Mouse (Mus musculus) gonadal fat pad, adult 2 months (tissue): ENCODE data around the gene Borcs5. TPM values are rescaled to one million over a fixed set of nuclear protein-coding genes. Genes with fewer than 3 reads are reported as not detected.

ENCODE experiments used
- DNase-seq: peaks from one replicate; pipeline ENCODE4 v3.0.0-alpha.2; 2012; ENCODE audit warnings: low read depth
- polyA plus RNA-seq: library from polyadenylated mRNA; depleted of rRNA; stranded (reverse); fragments of >200 nt; gene quantifications from 2 replicates; pipeline ENCODE4 v1.2.3, GENCODE M21; 2012

Gene Borcs5
- polyA plus RNA-seq, 1 experiment: 16.8 TPM

- DNase-seq: peak; percentile 55
Observed at GRCm38 (mm10) chr6:134717886-134718667, 78.8 kb downstream of the Borcs5 start.

GRCm38 (mm10) chr6:134718668-134719065 is 79.4 kb downstream of the Borcs5 start:
- DNase-seq: no peak

GRCm38 (mm10) chr6:134719156-134719555 is 79.8 kb downstream of the Borcs5 start:
- DNase-seq: no peak

- DNase-seq: no peak
Observed at GRCm38 (mm10) chr6:134720150-134720549, 80.8 kb downstream of the Borcs5 start.

GRCm38 (mm10) chr6:134721729-134722269 is 82.5 kb downstream of the Borcs5 start:
- no peak for DNase-seq

GRCm38 (mm10) chr6:134722906-134723305 is 83.6 kb downstream of the Borcs5 start:
- DNase-seq: no peak

- no peak for DNase-seq
Observed at GRCm38 (mm10) chr6:134723326-134723725, 84.0 kb downstream of the Borcs5 start.

GRCm38 (mm10) chr6:134723833-134724553 is 84.7 kb downstream of the Borcs5 start:
- DNase-seq: no peak

- no peak for DNase-seq
Observed at GRCm38 (mm10) chr6:134725406-134725805, 86.1 kb downstream of the Borcs5 start.

GRCm38 (mm10) chr6:134730978-134731377 is 91.7 kb downstream of the Borcs5 start:
- no peak for DNase-seq

- DNase-seq: no peak
Observed at GRCm38 (mm10) chr6:134732813-134733212, 93.5 kb downstream of the Borcs5 start.

GRCm38 (mm10) chr6:134733800-134734221 is 94.5 kb downstream of the Borcs5 start:
- no peak for DNase-seq

- no peak for DNase-seq
Observed at GRCm38 (mm10) chr6:134736853-134737252, 97.5 kb downstream of the Borcs5 start.

GRCm38 (mm10) chr6:134743568-134743967 is 104.3 kb downstream of the Borcs5 start:
- DNase-seq: no peak

- no peak for DNase-seq
Observed at GRCm38 (mm10) chr6:134745876-134746275, 106.6 kb downstream of the Borcs5 start.

GRCm38 (mm10) chr6:134748126-134748525 is 108.8 kb downstream of the Borcs5 start:
- DNase-seq: no peak

GRCm38 (mm10) chr6:134751087-134751486 is 111.8 kb downstream of the Borcs5 start:
- no peak for DNase-seq

- DNase-seq: no peak
Observed at GRCm38 (mm10) chr6:134751883-134752647, 112.8 kb downstream of the Borcs5 start.

- no peak for DNase-seq
Observed at GRCm38 (mm10) chr6:134753412-134753811, 114.1 kb downstream of the Borcs5 start.

- DNase-seq: no peak
Observed at GRCm38 (mm10) chr6:134753858-134754257, 114.5 kb downstream of the Borcs5 start.

GRCm38 (mm10) chr6:134756058-134756457 is 116.7 kb downstream of the Borcs5 start:
- DNase-seq: no peak
